Mouse (Mus musculus): ENCODE data around the gene Krtap9-5. TPM values are rescaled to one million over a fixed set of nuclear protein-coding genes. Genes with fewer than 3 reads are reported as not detected.

The Krtap9-5 gene
- polyA plus RNA-seq, 1 experiment from 2014 or later = not detected

- Histone ChIP-seq H3K4me1 (ENCODE audit: control insufficient read depth, insufficient read depth, low read length) (no peaks in the 10 kb centered on the region), H3K9ac (ENCODE audit: low read length) (no peak overlapping the region), H3K27ac (ENCODE audit: low read depth, low read length) (no peak overlapping the region), H3K9me3 (replicated peaks; ENCODE audit: control insufficient read depth, low read length) (no peaks in the 10 kb centered on the region), H3K36me3 (ENCODE audit: control insufficient read depth, insufficient read depth, low read length) (no peaks in the 10 kb centered on the region), H3K27me3 (replicated peaks; ENCODE audit: control insufficient read depth, insufficient read depth, low read length) (no peaks in the 10 kb centered on the region), H3K4me2 (ENCODE audit: low read length) (no peak overlapping the region), H3K4me3 (ENCODE audit: low read depth, low read length) (no peak overlapping the region)
- DNase-seq (ENCODE audit: low spot score) = no peak
- ATAC-seq = no peak
- 93% methylated on average over 7 of the region's 7 CpGs for WGBS
These were observed 50.8 kb downstream of the Krtap9-5 start for GRCm38 (mm10) chr11:99999091-99999490.

Other genes with a start within 250 kb of the Krtap9-5 start
- not detected in 2 replicates for gene Gm14180, start 214.2 kb upstream of the Krtap9-5 start, polyA plus RNA-seq (2014; fragmentation: Nextera tagmentation; extraction: Ambion mirVana)
- gene Gm11595, start 175.6 kb upstream of the Krtap9-5 start, polyA plus RNA-seq (2014; fragmentation: Nextera tagmentation; extraction: Ambion mirVana) = not detected in 2 replicates
- gene Krtap4-8, start 167.8 kb upstream of the Krtap9-5 start, polyA plus RNA-seq (2014; fragmentation: Nextera tagmentation; extraction: Ambion mirVana) = not detected in 2 replicates
- gene Krtap4-9, start 163.3 kb upstream of the Krtap9-5 start, polyA plus RNA-seq (2014; fragmentation: Nextera tagmentation; extraction: Ambion mirVana) = not detected in 2 replicates
- not detected in 2 replicates for gene Gm11596, start 155.0 kb upstream of the Krtap9-5 start, polyA plus RNA-seq (2014; fragmentation: Nextera tagmentation; extraction: Ambion mirVana)
- gene Gm11569, start 149.5 kb upstream of the Krtap9-5 start, polyA plus RNA-seq (2014; fragmentation: Nextera tagmentation; extraction: Ambion mirVana) = not detected in 2 replicates
- not detected in 2 replicates for gene Gm11554, start 144.0 kb upstream of the Krtap9-5 start, polyA plus RNA-seq (2014; fragmentation: Nextera tagmentation; extraction: Ambion mirVana)
- gene Krtap4-13, start 138.6 kb upstream of the Krtap9-5 start, polyA plus RNA-seq (2014; fragmentation: Nextera tagmentation; extraction: Ambion mirVana) = not detected in 2 replicates
- not detected in 2 replicates for gene Gm11564, start 132.8 kb upstream of the Krtap9-5 start, polyA plus RNA-seq (2014; fragmentation: Nextera tagmentation; extraction: Ambion mirVana)
- gene 2300003K06Rik, start 110.4 kb upstream of the Krtap9-5 start, polyA plus RNA-seq (2014; fragmentation: Nextera tagmentation; extraction: Ambion mirVana) = not detected in 2 replicates
- gene Krtap4-16, start 96.9 kb upstream of the Krtap9-5 start, polyA plus RNA-seq (2014; fragmentation: Nextera tagmentation; extraction: Ambion mirVana) = not detected in 2 replicates
- not detected in 2 replicates for gene Gm11568, start 90.6 kb upstream of the Krtap9-5 start, polyA plus RNA-seq (2014; fragmentation: Nextera tagmentation; extraction: Ambion mirVana)
- not detected in 2 replicates for gene Gm11559, start 84.0 kb upstream of the Krtap9-5 start, polyA plus RNA-seq (2014; fragmentation: Nextera tagmentation; extraction: Ambion mirVana)
- not detected in 2 replicates for gene Krtap9-1, start 75.1 kb upstream of the Krtap9-5 start, polyA plus RNA-seq (2014; fragmentation: Nextera tagmentation; extraction: Ambion mirVana)
- not detected in 2 replicates for gene Gm11567, start 69.3 kb upstream of the Krtap9-5 start, polyA plus RNA-seq (2014; fragmentation: Nextera tagmentation; extraction: Ambion mirVana)
- not detected in 2 replicates for gene Krtap31-1, start 40.6 kb upstream of the Krtap9-5 start, polyA plus RNA-seq (2014; fragmentation: Nextera tagmentation; extraction: Ambion mirVana)
- gene Gm11565, start 33.7 kb upstream of the Krtap9-5 start, polyA plus RNA-seq (2014; fragmentation: Nextera tagmentation; extraction: Ambion mirVana) = not detected in 2 replicates
- gene Krtap31-2, start 12.2 kb upstream of the Krtap9-5 start, polyA plus RNA-seq (2014; fragmentation: Nextera tagmentation; extraction: Ambion mirVana) = not detected in 2 replicates
- not detected in 2 replicates for gene Krtap29-1, start 30.6 kb downstream of the Krtap9-5 start, polyA plus RNA-seq (2014; fragmentation: Nextera tagmentation; extraction: Ambion mirVana)
- gene Krtap16-1, start 38.1 kb downstream of the Krtap9-5 start, polyA plus RNA-seq (2014; fragmentation: Nextera tagmentation; extraction: Ambion mirVana) = 0.09 TPM in 1 of 2 replicates, not detected in the other
- 0.30 TPM in 1 of 2 replicates, not detected in the other for gene Krtap17-1, start 45.5 kb downstream of the Krtap9-5 start, polyA plus RNA-seq (2014; fragmentation: Nextera tagmentation; extraction: Ambion mirVana)
- gene Krt33a, start 67.7 kb downstream of the Krtap9-5 start, polyA plus RNA-seq (2014; fragmentation: Nextera tagmentation; extraction: Ambion mirVana) = not detected in 2 replicates
- not detected in 2 replicates for gene Krt33b, start 81.4 kb downstream of the Krtap9-5 start, polyA plus RNA-seq (2014; fragmentation: Nextera tagmentation; extraction: Ambion mirVana)
- not detected in 2 replicates for gene Krt34, start 93.1 kb downstream of the Krtap9-5 start, polyA plus RNA-seq (2014; fragmentation: Nextera tagmentation; extraction: Ambion mirVana)
- not detected in 2 replicates for gene Krt31, start 102.1 kb downstream of the Krtap9-5 start, polyA plus RNA-seq (2014; fragmentation: Nextera tagmentation; extraction: Ambion mirVana)
- gene Krt32, start 139.8 kb downstream of the Krtap9-5 start, polyA plus RNA-seq (2014; fragmentation: Nextera tagmentation; extraction: Ambion mirVana) = not detected in 2 replicates
- not detected in 2 replicates for gene Krt35, start 147.8 kb downstream of the Krtap9-5 start, polyA plus RNA-seq (2014; fragmentation: Nextera tagmentation; extraction: Ambion mirVana)
- not detected in 2 replicates for gene Krt36, start 157.2 kb downstream of the Krtap9-5 start, polyA plus RNA-seq (2014; fragmentation: Nextera tagmentation; extraction: Ambion mirVana)
- not detected in 2 replicates for gene Krt13, start 173.1 kb downstream of the Krtap9-5 start, polyA plus RNA-seq (2014; fragmentation: Nextera tagmentation; extraction: Ambion mirVana)
- gene Krt15, start 187.5 kb downstream of the Krtap9-5 start, polyA plus RNA-seq (2014; fragmentation: Nextera tagmentation; extraction: Ambion mirVana) = 0.17 and 0.22 TPM in 2 replicates
- 0.22 and 1.2 TPM in 2 replicates for gene Krt19, start 200.2 kb downstream of the Krtap9-5 start, polyA plus RNA-seq (2014; fragmentation: Nextera tagmentation; extraction: Ambion mirVana)
- not detected in 2 replicates for gene Krt9, start 244.8 kb downstream of the Krtap9-5 start, polyA plus RNA-seq (2014; fragmentation: Nextera tagmentation; extraction: Ambion mirVana)